Mouse (Mus musculus) ovary, postnatal 10 days (tissue): ENCODE results near the gene Mgat5b.

Source experiments
- DNase-seq: peaks from one replicate; pipeline ENCODE4 v3.0.0; 2022; ENCODE audit warnings: low spot score

Gene Mgat5b

DNA sequence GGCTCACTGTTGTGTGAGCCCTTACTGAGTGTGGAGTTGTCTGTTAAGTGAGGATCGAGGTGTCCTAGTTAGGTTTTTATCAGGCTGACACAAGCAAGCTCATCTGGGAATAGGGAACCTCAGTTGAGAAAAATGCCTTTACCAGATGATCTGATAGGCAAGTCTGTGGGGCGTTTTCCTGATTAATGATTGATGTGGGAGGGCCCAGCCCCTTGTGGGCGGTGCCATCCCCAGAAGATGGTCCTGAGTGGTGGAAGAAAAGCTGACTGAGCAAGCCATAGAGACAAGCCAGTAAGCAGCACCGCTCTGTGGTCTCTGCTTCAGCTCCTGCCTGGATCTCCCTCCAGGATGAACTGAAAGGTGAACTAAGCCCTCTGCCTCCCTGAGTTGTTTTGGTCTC, 112.6 kb downstream of the Mgat5b start:
- no peak for DNase-seq

DNA sequence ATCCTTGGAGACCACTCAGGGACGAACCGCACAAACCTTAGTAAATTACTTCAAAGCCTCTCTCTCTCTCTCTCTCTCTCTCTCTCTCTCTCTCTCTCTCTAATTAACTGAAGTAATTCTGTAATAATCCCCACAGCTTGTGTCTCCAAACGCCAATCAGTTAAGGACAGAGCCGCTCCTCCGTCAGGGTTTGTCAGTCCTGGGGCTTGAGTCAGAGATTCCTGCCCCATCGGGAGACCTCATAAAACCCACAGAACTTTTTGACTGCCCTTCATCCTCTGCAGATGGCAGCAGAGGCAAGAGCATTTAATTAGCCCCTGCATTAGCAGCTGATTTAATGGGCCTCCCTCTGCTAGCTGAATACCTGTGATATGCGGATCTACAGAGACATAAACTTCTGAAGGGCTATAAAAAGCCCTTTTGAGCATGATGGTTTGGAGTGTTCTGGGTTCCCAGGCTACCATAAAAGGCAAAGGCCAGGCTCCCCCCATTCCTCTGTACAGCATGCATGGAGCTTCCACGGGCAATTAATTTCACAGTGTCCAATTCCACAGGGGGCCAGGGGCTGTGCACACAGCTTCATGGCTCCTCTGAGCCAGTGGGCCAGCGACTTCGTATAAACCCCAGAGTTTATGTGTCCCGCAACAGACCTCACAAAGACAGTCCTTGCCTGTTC, 117.1 kb downstream of the Mgat5b start:
- DNase-seq = no peak
